Mouse (Mus musculus): ENCODE measurements around the gene Atn1. TPM values are rescaled to one million over a fixed set of nuclear protein-coding genes. Genes with fewer than 3 reads are reported as not detected.
"Not testable (repeated sequence)": the region's sequence is repeated elsewhere in the genome, so short reads cannot be mapped to it uniquely, and the experiment has no call there.

Gene Atn1
- total RNA-seq (2015; ENCODE audit: low replicate concordance) (10.0 and 11.7 TPM in 2 replicates), total RNA-seq (2017; ENCODE audit: low replicate concordance) (0.94 and 2.0 TPM in 2 replicates)

- no peak for ATAC-seq (replicated peaks; ENCODE audit: low FRiP score, poor library complexity, severe bottlenecking)
Measured at GRCm38 (mm10) chr6:124755831-124756595, at the start of gene Atn1, which contains the start of gene Gm45234. Gene Atn1, minus strand, starts transcription at chr6:124756524. Gene Gm45234, minus strand, starts transcription at chr6:124756021.

- peak; percentile 76 for ATAC-seq (replicated peaks; ENCODE audit: low FRiP score, poor library complexity, severe bottlenecking)
Measured at GRCm38 (mm10) chr6:124805341-124806321, 49.3 kb upstream of the Atn1 start.

DNA sequence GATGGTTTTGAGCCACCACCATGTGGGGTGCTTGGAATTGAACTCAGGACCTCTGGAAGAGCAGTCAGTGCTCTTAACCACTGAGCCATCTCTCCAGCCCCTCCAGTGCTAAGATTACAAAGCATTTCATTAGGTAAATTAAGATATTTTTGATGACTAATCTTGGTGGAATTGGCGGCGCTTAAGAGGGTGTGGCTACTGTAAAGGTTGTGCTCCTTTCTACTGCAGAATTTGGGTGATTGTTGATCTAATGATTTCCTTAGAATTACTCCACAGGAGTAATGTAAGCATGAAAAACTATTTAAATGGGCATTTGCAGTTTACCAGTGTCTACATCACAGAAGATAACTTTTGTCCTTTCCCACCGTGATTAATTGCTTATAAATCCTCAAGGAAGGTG is 48.0 kb upstream of the Atn1 start:
- ATAC-seq (replicated peaks; ENCODE audit: low FRiP score, poor library complexity, severe bottlenecking), result no peak

DNA sequence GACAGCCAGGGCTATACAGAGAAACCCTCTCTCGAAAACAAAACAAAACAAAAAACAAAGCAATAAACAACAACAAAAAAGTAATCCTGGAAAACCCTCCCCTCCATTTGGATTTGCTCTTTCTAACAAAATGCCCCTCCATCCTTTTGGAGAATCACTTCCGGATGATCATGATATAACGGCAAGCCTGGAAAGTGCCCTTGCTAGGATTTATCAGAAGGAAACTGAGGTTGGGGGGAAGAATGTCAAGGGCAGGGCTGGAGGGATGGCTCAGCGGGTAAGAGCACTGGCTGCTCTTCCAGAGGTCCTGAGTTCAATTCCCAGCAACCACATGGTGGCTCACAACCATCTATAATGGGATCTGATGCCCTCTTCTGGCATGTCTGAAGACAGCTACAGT is 47.4 kb upstream of the Atn1 start:
- ATAC-seq (replicated peaks; ENCODE audit: low FRiP score, poor library complexity, severe bottlenecking), result not testable (repeated sequence)

- ATAC-seq (replicated peaks; ENCODE audit: low FRiP score, poor library complexity, severe bottlenecking), result no peak
Measured at GRCm38 (mm10) chr6:124803061-124803460, 46.7 kb upstream of the Atn1 start.

- ATAC-seq (replicated peaks; ENCODE audit: low FRiP score, poor library complexity, severe bottlenecking), result not testable (repeated sequence)
Measured at GRCm38 (mm10) chr6:124802400-124802799, 46.1 kb upstream of the Atn1 start.

- no peak for ATAC-seq (replicated peaks; ENCODE audit: low FRiP score, poor library complexity, severe bottlenecking)
Measured at GRCm38 (mm10) chr6:124796200-124796599, 39.9 kb upstream of the Atn1 start.

DNA sequence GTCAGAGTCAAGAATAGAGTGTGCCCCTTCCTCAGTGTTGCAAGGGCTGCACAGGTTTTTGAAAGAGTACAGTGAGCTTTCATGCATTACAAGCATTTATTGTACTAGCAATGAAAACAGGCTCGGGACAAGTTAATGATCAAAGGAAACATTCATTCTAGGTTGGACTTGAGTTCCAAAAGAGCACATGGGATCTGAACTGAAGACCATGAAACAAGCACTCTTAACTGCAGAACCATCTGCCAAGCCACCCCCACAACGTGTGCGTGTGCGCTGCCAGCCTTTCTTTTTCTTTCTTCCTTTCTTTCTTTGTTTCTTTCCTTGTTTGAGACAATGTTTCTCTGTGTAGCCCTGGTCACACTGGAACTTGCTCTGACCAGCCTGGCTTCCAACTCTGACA is 39.5 kb upstream of the Atn1 start:
- no peak for ATAC-seq (replicated peaks; ENCODE audit: low FRiP score, poor library complexity, severe bottlenecking)

DNA sequence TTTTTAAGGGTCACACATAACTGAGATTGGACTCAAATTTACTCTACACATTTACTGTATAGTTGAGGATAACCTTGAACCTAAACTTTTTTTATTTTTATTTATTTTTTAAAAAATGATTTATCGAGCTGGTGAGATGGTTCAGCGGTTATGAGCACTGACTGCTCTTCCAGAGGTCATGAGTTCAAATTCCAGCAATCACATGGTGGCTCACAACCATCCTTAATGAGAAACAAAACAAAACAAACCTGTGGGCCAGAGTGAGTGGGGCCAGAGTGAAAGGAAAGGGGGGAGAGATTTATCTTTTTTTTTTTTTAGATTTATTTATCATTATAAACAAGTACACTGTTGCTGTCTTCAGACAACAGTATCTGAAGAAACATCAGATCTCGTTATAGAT is 35.6 kb upstream of the Atn1 start:
- no peak for ATAC-seq (replicated peaks; ENCODE audit: low FRiP score, poor library complexity, severe bottlenecking)

DNA sequence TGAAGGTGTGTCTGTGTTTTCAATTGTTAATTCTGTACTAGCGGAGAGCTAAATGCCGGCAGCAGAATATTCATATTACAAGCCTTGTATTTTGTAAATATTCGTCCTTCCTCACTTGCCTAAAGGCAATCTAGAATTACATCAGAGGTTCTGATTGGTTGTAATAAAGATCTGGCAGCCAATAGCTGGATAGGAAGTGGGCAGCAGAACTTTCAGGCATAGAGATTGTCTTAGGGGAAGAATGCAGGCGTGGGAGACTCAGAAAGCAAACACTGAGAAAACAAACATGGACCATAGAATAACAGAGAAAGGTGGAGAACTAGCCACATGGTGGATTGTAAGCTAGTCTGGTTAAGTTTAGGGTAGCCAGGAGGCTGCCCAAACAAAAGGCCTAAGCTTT is 33.8 kb upstream of the Atn1 start:
- ATAC-seq (replicated peaks; ENCODE audit: low FRiP score, poor library complexity, severe bottlenecking), result no peak

GRCm38 (mm10) chr6:124789519-124789918 is 33.2 kb upstream of the Atn1 start:
- ATAC-seq (replicated peaks; ENCODE audit: low FRiP score, poor library complexity, severe bottlenecking), result no peak

GRCm38 (mm10) chr6:124787722-124788121 is 31.4 kb upstream of the Atn1 start:
- ATAC-seq (replicated peaks; ENCODE audit: low FRiP score, poor library complexity, severe bottlenecking), result no peak

- ATAC-seq (replicated peaks; ENCODE audit: low FRiP score, poor library complexity, severe bottlenecking), result no peak
Measured at GRCm38 (mm10) chr6:124786756-124787420, 30.6 kb upstream of the Atn1 start.

- ATAC-seq (replicated peaks; ENCODE audit: low FRiP score, poor library complexity, severe bottlenecking), result no peak
Measured at GRCm38 (mm10) chr6:124782436-124782835, 26.1 kb upstream of the Atn1 start.

GRCm38 (mm10) chr6:124780917-124781316 is 24.6 kb upstream of the Atn1 start:
- no peak for ATAC-seq (replicated peaks; ENCODE audit: low FRiP score, poor library complexity, severe bottlenecking)

DNA sequence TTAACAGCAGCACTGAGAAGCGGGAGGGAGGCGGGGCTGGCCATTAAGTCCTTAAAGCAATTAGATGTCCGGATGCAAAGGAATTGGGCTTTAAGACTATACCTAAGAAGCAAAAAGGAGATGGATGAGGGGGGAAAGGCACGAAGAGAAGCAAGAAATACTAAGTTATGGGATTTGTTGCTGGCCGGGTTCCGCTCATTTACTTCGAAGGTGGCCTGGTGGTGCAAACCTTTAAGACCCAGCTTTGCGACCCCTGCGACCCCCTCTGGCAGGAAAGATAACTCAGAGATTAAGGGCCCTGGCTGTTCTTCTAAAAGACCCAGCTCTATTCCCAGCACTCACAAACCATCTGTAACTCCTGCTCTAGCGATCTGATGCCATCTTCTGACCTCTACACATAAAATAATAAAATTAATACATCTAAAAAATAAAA is 23.7 kb upstream of the Atn1 start:
- ATAC-seq (replicated peaks; ENCODE audit: low FRiP score, poor library complexity, severe bottlenecking), result no peak

- no peak for ATAC-seq (replicated peaks; ENCODE audit: low FRiP score, poor library complexity, severe bottlenecking)
Measured at GRCm38 (mm10) chr6:124779222-124779983, 23.1 kb upstream of the Atn1 start, which contains the start of gene Lrrc23. Gene Lrrc23, minus strand, starts transcription at chr6:124779727.

DNA sequence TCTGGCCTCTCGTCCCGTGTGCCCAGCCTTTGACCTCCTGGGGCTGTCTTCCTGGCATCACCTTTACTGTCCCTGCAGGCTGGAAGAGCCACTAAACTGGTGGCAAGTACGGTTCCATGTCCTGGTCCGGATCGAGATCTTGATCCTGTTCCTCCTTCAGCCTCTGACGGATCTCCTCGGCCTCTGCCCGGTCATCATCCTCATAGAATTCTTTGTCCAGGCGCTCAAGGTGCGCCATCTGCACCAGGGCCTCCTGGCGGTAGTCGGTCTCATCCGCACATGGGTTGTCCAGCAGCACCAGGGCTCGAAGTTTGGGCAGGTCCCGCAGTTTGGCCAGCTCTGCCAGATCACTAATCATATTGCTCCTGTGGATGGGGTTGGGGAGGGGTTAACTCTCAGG is 14.2 kb upstream of the Atn1 start:
- no peak for ATAC-seq (replicated peaks; ENCODE audit: low FRiP score, poor library complexity, severe bottlenecking)

DNA sequence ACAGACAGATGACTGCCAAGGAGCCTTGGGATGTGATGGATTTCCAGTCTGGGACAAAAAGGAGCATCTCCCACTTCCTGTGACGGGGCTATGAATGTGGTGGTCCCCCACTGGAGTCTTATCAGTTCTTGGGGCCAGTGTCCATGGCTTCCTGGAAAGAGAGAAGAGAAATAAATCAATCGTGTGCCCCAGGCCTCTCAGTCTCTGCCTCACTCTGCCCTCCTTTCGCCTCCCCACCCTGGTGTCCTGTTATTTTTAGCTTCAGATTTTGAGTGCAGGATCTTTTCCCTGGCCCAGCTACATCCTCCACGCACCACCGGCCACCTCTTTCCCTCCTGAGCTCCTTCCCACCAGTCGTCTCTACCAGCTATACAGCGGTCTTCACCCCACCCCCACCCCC is 13.7 kb upstream of the Atn1 start:
- ATAC-seq (replicated peaks; ENCODE audit: low FRiP score, poor library complexity, severe bottlenecking), result no peak

All from erythroblast, adult 5-6 weeks (primary cell).